8 mouse cellular contexts compared by ENCODE assay signal in genomic region chr17:24936259-24937237, GRCm38 (mm10). TPM values are rescaled to one million over a fixed set of nuclear protein-coding genes. Genes with fewer than 3 reads are reported as not detected.
A peak's percentile ranks its signal among the peaks of the same experiment; 100 is the strongest.
DNase-seq lines count a peak whose midpoint lies in the region; ATAC-seq and TF ChIP-seq lines count a peak whose summit lies in the region.

Gene Mapk8ip3 (minus strand): TSS chr17:24936977.

- no peaks in the 10 kb centered on the region for H3K9me3 ChIP-seq in E14TG2a.4 (ENCODE audit: low read length)
- no peaks in the 10 kb centered on the region for H3K9me3 ChIP-seq in forebrain, embryonic 13.5 days (replicated peaks)
- H3K9me3 ChIP-seq in liver, postnatal 0 days (ENCODE audit: low read length), result no peaks in the 10 kb centered on the region
- H3K9me3 ChIP-seq in neural tube, embryonic 14.5 days (ENCODE audit: control insufficient read depth, low read length), result no peaks in the 10 kb centered on the region

- peak within 1 kb of the TSS; percentile 85 for H3K27ac ChIP-seq in forebrain, embryonic 13.5 days
- peak within 1 kb of the TSS; percentile 90 for H3K27ac ChIP-seq in liver, postnatal 0 days (ENCODE audit: low read depth)
- peak within 1 kb of the TSS; percentile 83 for H3K27ac ChIP-seq in neural tube, embryonic 14.5 days (ENCODE audit: low read depth, low read length)

- peak; percentile 93 for DNase-seq in c-Kit-positive CD71-positive TER-119-positive erythroid progenitor cells, embryonic 14.5 days (ENCODE audit: low spot score)
- peak; percentile 97 to 98 for DNase-seq in heart, postnatal 10 days
- DNase-seq in large intestine, adult 2 months (ENCODE audit: low read depth, low spot score), result peak; percentile 83
- peak; percentile 97 for DNase-seq in liver, postnatal 0 days
- DNase-seq in testis, postnatal 10 days (ENCODE audit: low spot score), result peak; percentile 96

- no peak for TF ChIP-seq CTCF in E14TG2a.4 (conservative IDR thresholded peaks at IDR 0.05; ENCODE audit: low read length)
- peak; percentile 69 for TF ChIP-seq CTCF in liver, postnatal 0 days (IDR thresholded peaks at IDR 0.05; ENCODE audit: low read depth)

- peaks cover 16% of the 10 kb centered on the region for H3K4me1 ChIP-seq in E14TG2a.4 (replicated peaks; ENCODE audit: low read depth, low read length)
- H3K4me1 ChIP-seq in forebrain, embryonic 13.5 days, result peaks cover 28% of the 10 kb centered on the region
- H3K4me1 ChIP-seq in liver, postnatal 0 days (ENCODE audit: insufficient read depth), result peaks cover 19% of the 10 kb centered on the region
- H3K4me1 ChIP-seq in neural tube, embryonic 14.5 days (ENCODE audit: control insufficient read depth, insufficient read depth, low read length), result peaks cover 19% of the 10 kb centered on the region

- H3K27me3 ChIP-seq in E14TG2a.4 (ENCODE audit: insufficient read depth, low read length), result no peaks in the 10 kb centered on the region
- H3K27me3 ChIP-seq in forebrain, embryonic 13.5 days, result no peaks in the 10 kb centered on the region
- H3K27me3 ChIP-seq in liver, postnatal 0 days (ENCODE audit: insufficient read depth, low read length), result no peaks in the 10 kb centered on the region
- H3K27me3 ChIP-seq in neural tube, embryonic 14.5 days (ENCODE audit: control insufficient read depth, insufficient read depth, low read length), result no peaks in the 10 kb centered on the region

- peak; percentile 99 for ATAC-seq in forebrain, embryonic 13.5 days
- peak; percentile 99 for ATAC-seq in liver, postnatal 0 days
- ATAC-seq in neural tube, embryonic 14.5 days (ENCODE audit: low read depth), result peak; percentile 99

- TF ChIP-seq EP300 in liver, postnatal 0 days (IDR thresholded peaks at IDR 0.05; ENCODE audit: low read depth), result no peak

- peak within 1 kb of the TSS; percentile 90 for H3K4me2 ChIP-seq in forebrain, embryonic 13.5 days
- H3K4me2 ChIP-seq in liver, postnatal 0 days (ENCODE audit: low read depth, low read length), result peak within 1 kb of the TSS; percentile 71
- H3K4me2 ChIP-seq in neural tube, embryonic 14.5 days (ENCODE audit: low read depth, low read length), result peak within 1 kb of the TSS; percentile 77

- intact Hi-C loops in heart, postnatal 10 days (cut with DNase I), result no loop called here

- H3K36me3 ChIP-seq in E14TG2a.4 (ENCODE audit: insufficient read depth, low read length), result peaks cover 49% of the 10 kb centered on the region
- H3K36me3 ChIP-seq in forebrain, embryonic 13.5 days (ENCODE audit: poor library complexity, severe bottlenecking), result peaks cover 5% of the 10 kb centered on the region; the same call in 1 of the 2 replicates
- H3K36me3 ChIP-seq in liver, postnatal 0 days (replicated peaks; ENCODE audit: insufficient read depth, low read length), result 0 out of 2 replicates have a peak, but pooled peaks cover 4% of the 10 kb centered on the region
- H3K36me3 ChIP-seq in neural tube, embryonic 14.5 days (ENCODE audit: control insufficient read depth, insufficient read depth, low read length), result no peaks in the 10 kb centered on the region

- peak within 1 kb of the TSS; percentile 97 for H3K9ac ChIP-seq in forebrain, embryonic 13.5 days
- peak within 1 kb of the TSS; percentile 71 for H3K9ac ChIP-seq in liver, postnatal 0 days (replicated peaks)
- peak within 1 kb of the TSS; percentile 82 for H3K9ac ChIP-seq in neural tube, embryonic 14.5 days (replicated peaks; ENCODE audit: low read depth, low read length)

- WGBS in forebrain, embryonic 13.5 days, result under 1% methylated on average over 77 of the region's 78 CpGs
- under 1% methylated on average over 78 of the region's 78 CpGs for WGBS in large intestine, adult 2 months
- under 1% methylated on average over 78 of the region's 78 CpGs for WGBS in liver, postnatal 0 days (ENCODE audit: insufficient replicate concordance)
- WGBS in neural tube, embryonic 14.5 days, result 1% methylated on average over 78 of the region's 78 CpGs

- H3K4me3 ChIP-seq in E14TG2a.4 (replicated peaks; ENCODE audit: low read length), result peak within 1 kb of the TSS; percentile 96
- peak within 1 kb of the TSS; percentile 99 for H3K4me3 ChIP-seq in forebrain, embryonic 13.5 days
- peak within 1 kb of the TSS; percentile 73 for H3K4me3 ChIP-seq in liver, postnatal 0 days (ENCODE audit: low read depth, low read length)
- H3K4me3 ChIP-seq in neural tube, embryonic 14.5 days (ENCODE audit: low read depth, low read length), result peak within 1 kb of the TSS; percentile 92

RNA-seq across cellular contexts. Expression of gene Mapk8ip3, which starts in this region (rescaled TPM):
- 60.8 and 73.6 TPM in 2 replicates for polyA plus RNA-seq in forebrain, embryonic 13.5 days (2015; fragmentation: Nextera tagmentation; extraction: Ambion mirVana)
- 10 to 100 TPM; 64.0 to 66.9 TPM for total RNA-seq in heart, postnatal 10 days (2021)
- polyA plus RNA-seq in large intestine, adult 2 months (2012; rRNA removed), result 41.0 and 69.6 TPM in 2 replicates
- polyA plus RNA-seq in liver, postnatal 0 days (2015; fragmentation: Nextera tagmentation; extraction: Ambion mirVana), result 4.0 and 4.5 TPM in 2 replicates
- 88.5 and 93.4 TPM in 2 replicates for polyA plus RNA-seq in neural tube, embryonic 14.5 days (2014; fragmentation: Nextera tagmentation; extraction: Ambion mirVana)

Comparison
In these comparisons a context has a peak if more than half of its experiments do, and no peak if none do; other contexts are left out.
1. Peak in every context shown above with its lines: DNase-seq, ATAC-seq, H3K4me3 ChIP-seq and H3K27ac ChIP-seq.